Mouse (Mus musculus) stomach, embryonic 16.5 days (tissue): ENCODE data around the gene Gm4791. TPM values are rescaled to one million over a fixed set of nuclear protein-coding genes. Genes with fewer than 3 reads are reported as not detected.

Experiments used
- ATAC-seq: fragments of 200-750 bp; cut with Nextera tagmentation; 2 replicates; pipeline ENCODE4 v1.8.0; 2017; ENCODE audit warnings: moderate number of reproducible peaks, moderate TSS enrichment; ENCODE audit not compliant: insufficient read depth, low FRiP score
- H3K27ac ChIP-seq: fragments of 300-500 bp; sonication (generic); 2 replicates; pipeline ENCODE4 v1.5.1; 2014; ENCODE audit warnings: low read length
- H3K27me3 ChIP-seq: fragments of 300-500 bp; sonication (generic); 2 replicates; pipeline ENCODE4 v1.6.1; 2014; ENCODE audit warnings: low read length, control low read depth, mixed read lengths; ENCODE audit not compliant: control insufficient read depth, insufficient read depth
- H3K36me3 ChIP-seq: fragments of 300-500 bp; sonication (generic); 2 replicates; pipeline ENCODE4 v1.6.1; 2014; ENCODE audit warnings: low read length; ENCODE audit not compliant: control insufficient read depth, insufficient read depth
- H3K4me1 ChIP-seq: fragments of 300-500 bp; sonication (generic); 2 replicates; pipeline ENCODE4 v1.6.1; 2014; ENCODE audit warnings: low read length, control low read depth, mixed read lengths; ENCODE audit not compliant: control insufficient read depth, insufficient read depth
- H3K4me2 ChIP-seq: fragments of 300-500 bp; sonication (generic); 2 replicates; pipeline ENCODE4 v1.6.1; 2014; ENCODE audit warnings: low read depth, low read length, mixed read lengths
- H3K4me3 ChIP-seq: fragments of 300-500 bp; sonication (generic); replicated peaks from 2 replicates; pipeline ENCODE4 v1.5.1; 2014; ENCODE audit warnings: mild to moderate bottlenecking, low read length
- H3K9ac ChIP-seq: fragments of 300-500 bp; sonication (generic); 2 replicates; pipeline ENCODE4 v1.6.1; 2014; ENCODE audit warnings: low read length
- H3K9me3 ChIP-seq: fragments of 300-500 bp; sonication (generic); replicated peaks from 2 replicates; pipeline ENCODE4 v1.6.1; 2016; ENCODE audit warnings: low read length, control low read depth; ENCODE audit not compliant: control insufficient read depth
- WGBS: fragments of 180-500 bp; shearing (Covaris S2); extraction: QIAGEN DNeasy Blood & Tissue Kit; methylation state at CpG from one replicate; pipeline ENCODE4 v1.1.7; 2014; 5-methylcytosine and 5-hydroxymethylcytosine counted together
- polyA plus RNA-seq: library from polyadenylated mRNA; unstranded; fragments of >200 nt; fragmentation: Nextera tagmentation; extraction: Ambion mirVana; gene quantifications from 2 replicates; pipeline ENCODE4 v1.2.1, GENCODE M21; 2015

The Gm4791 gene
- not detected in 2 replicates for polyA plus RNA-seq

DNA sequence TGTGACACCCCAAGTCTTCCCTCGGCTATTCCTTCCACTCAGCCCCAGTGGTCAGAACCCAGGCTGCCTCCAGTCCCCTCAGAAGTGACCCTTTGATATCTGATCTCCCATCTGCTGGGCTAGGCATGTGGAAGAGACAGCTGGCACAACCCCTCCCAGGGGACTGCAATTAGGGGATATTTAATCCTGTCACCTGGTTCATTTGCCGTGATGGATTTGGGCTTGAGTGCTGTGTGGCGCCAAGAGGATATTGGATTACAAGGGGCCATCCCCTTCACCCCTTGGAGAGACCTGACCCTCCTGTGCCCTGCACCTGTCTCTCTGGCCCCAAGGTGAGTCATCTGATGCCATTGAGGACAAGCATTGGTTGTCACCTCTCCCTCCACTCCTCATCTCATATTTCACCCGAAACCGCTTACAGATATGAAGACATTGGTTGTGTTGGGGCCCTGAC is at the start of gene Gm4791:
Gene Gm4791 (plus strand): TSS at position 404 of the 454 bp plus-strand sequence.
- Histone ChIP-seq H3K4me2 (no peak within 1 kb of the TSS), H3K27ac (no peak within 1 kb of the TSS), H3K9ac (no peak within 1 kb of the TSS), H3K9me3 (no peaks in the 10 kb centered on the region), H3K36me3 (no peaks in the 10 kb centered on the region), H3K4me1 (no peaks in the 10 kb centered on the region), H3K27me3 (no peaks in the 10 kb centered on the region), H3K4me3 (no peak within 1 kb of the TSS)
- 19% methylated on average over 5 of the region's 5 CpGs for WGBS
- ATAC-seq: no peak

DNA sequence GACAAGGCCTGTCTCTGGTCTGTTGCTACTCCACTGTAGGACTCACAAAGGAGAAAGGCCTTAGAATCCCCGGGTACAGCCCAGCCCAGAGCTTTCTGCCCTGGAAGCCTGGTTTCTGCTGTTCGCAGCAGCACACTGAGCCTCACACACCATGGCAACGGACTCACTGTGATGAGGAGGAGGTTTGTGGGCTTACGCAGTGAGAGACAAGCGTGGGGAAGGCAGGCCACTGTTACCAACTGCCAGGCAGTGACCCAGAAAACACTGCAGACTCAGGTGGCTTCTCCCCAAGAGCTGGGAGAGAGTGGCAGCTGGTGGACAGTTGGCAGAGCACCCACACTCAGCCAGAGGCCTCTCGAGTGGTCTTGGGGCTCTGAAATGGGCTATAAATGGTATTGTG is 42.3 kb upstream of the Gm4791 start:
- Histone ChIP-seq H3K27me3 (no peaks in the 10 kb centered on the region), H3K4me1 (no peaks in the 10 kb centered on the region), H3K4me3 (no peak overlapping the region), H3K27ac (no peak overlapping the region), H3K9ac (no peak overlapping the region), H3K36me3 (no peaks in the 10 kb centered on the region), H3K9me3 (no peaks in the 10 kb centered on the region), H3K4me2 (no peak overlapping the region)
- 83% methylated on average over 6 of the region's 6 CpGs for WGBS
- ATAC-seq: no peak

DNA sequence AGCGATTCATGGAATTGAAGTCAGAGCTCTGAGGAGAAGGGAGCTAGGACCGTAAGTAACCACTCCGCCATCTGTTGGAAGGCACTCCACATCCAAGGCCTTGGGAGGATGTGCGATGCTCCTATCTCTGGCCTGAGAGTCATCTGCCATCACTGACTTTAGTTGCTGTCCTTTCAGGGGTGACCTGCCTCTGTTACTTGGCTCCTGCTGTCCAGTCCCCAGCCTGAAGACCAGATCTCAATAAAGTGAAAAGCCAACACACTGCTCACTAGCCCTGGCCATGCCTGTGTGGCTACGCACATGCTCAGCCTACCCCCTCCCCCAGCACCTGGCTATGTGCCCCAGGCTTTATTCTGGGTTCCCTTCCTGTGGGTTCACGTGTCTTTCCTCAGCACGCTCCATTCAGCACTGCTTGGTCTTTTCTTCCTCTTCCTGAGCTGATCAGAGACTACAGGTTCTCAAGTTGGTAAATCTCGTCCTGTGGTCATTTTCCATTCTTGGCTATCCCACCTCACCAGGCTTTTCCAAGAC is 41.1 kb upstream of the Gm4791 start:
- Histone ChIP-seq H3K9ac (no peak overlapping the region), H3K36me3 (no peaks in the 10 kb centered on the region), H3K27ac (no peak overlapping the region), H3K27me3 (no peaks in the 10 kb centered on the region), H3K4me3 (no peak overlapping the region), H3K4me2 (no peak overlapping the region), H3K9me3 (no peaks in the 10 kb centered on the region), H3K4me1 (no peaks in the 10 kb centered on the region)
- no peak for ATAC-seq
- WGBS: 76% methylated on average over 8 of the region's 8 CpGs

DNA sequence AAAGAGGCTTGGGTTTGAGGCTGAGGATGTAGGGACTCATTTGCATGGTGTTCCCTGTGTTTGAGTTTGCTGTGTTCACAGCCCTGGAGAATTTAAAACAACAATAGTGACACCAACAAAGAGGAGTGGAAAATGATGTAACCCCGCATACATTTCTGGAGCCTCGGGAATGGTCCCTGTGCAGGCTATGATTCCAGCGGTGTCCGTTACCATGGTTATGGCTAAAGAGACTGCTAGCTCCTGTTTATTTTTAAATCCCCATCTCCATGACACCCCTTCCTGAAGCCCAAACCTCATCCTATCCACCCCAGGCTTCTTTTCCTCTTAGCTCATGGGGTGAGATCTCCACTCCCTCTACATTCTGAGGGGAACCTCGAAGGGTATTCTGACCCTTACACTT is 32.5 kb upstream of the Gm4791 start:
- Histone ChIP-seq H3K4me1 (no peaks in the 10 kb centered on the region), H3K9ac (no peak overlapping the region), H3K4me2 (no peak overlapping the region), H3K36me3 (no peaks in the 10 kb centered on the region), H3K27me3 (no peaks in the 10 kb centered on the region), H3K9me3 (no peaks in the 10 kb centered on the region), H3K4me3 (no peak overlapping the region), H3K27ac (no peak overlapping the region)
- no peak for ATAC-seq
- 63% methylated on average over 5 of the region's 5 CpGs for WGBS

DNA sequence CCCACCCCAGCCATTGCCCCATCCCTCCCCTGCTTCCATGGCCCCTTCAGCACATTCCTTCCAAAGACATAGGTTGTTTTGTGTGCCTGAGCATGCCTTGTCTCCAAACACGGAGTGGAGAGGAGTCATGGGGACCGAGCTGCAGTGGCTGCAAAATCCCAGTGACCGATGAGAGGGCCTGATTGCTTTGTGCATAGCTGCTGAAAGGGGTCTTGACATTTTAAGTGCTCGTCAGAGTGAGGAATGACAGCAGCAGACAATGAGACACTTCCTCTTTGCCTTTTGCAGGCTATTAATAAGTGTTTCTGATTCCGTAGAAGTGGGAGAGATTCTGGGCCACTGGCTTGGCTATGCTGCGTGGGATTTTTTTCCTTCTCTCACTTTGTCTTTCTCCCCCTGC is 29.6 kb upstream of the Gm4791 start:
- Histone ChIP-seq H3K4me1 (no peaks in the 10 kb centered on the region), H3K27ac (no peak overlapping the region)

DNA sequence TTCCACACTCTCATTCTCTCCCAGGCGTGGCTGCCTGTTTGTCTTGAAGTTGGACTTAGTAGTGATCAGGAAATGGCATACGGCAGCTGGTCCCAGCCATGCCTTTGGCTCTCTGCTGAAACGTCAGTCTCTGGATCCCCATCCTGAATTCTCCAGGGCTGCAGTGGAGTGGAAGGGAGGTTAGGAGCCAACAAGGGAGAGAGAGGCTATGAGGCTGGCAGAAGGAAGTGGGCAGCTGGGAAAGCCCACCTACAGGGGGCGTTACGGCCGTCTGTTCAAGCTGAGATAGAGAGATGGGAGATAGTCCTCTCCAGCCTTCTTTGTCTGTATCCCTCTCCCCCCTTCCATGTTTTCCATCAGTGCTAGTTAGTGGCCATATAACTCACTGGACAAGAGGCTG is 29.1 kb upstream of the Gm4791 start:
- ATAC-seq: no peak
- no peak overlapping the region for H3K4me2 ChIP-seq
- no peak overlapping the region for H3K4me3 ChIP-seq
- H3K27me3 ChIP-seq: no peaks in the 10 kb centered on the region
- no peak overlapping the region for H3K27ac ChIP-seq
- H3K9ac ChIP-seq: no peak overlapping the region
- no peaks in the 10 kb centered on the region for H3K36me3 ChIP-seq
- no peaks in the 10 kb centered on the region for H3K4me1 ChIP-seq
- H3K9me3 ChIP-seq: no peaks in the 10 kb centered on the region
- WGBS: 43% methylated on average over 6 of the region's 6 CpGs

More for the DNA sequence above, 29.6 kb upstream of the Gm4791 start:
- H3K4me2 ChIP-seq: no peak overlapping the region
- 21% methylated on average over 6 of the region's 6 CpGs for WGBS
- no peak overlapping the region for H3K4me3 ChIP-seq
- no peak overlapping the region for H3K9ac ChIP-seq
- ATAC-seq: no peak
- no peaks in the 10 kb centered on the region for H3K36me3 ChIP-seq
- no peaks in the 10 kb centered on the region for H3K9me3 ChIP-seq
- no peaks in the 10 kb centered on the region for H3K27me3 ChIP-seq

DNA sequence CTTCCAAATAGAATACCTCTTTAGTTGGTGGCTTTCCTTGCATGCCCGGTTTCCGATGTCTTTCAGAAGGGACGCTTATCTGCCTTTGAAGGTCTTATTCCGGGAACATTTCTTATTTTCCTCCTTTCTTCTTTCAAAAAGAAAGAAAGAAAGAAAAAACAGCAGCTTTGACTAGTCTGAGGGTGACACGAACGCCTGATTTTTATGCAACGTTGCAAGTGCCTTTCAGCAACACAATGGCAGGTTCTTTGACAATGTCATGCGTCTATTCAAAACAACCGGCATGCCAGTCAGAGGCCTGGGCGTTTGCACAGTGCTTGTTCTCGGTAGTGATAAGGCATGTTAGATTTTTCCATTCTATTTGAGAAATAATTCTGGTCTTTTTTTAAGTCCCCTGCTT is 19.7 kb upstream of the Gm4791 start:
- no peak overlapping the region for H3K27ac ChIP-seq
- H3K4me2 ChIP-seq: no peak overlapping the region
- no peak overlapping the region for H3K9ac ChIP-seq
- no peak for ATAC-seq
- 66% methylated on average over 11 of the region's 11 CpGs for WGBS
- H3K4me3 ChIP-seq: no peak overlapping the region
- H3K9me3 ChIP-seq: no peaks in the 10 kb centered on the region
- H3K36me3 ChIP-seq: no peaks in the 10 kb centered on the region
- H3K27me3 ChIP-seq: no peaks in the 10 kb centered on the region
- no peaks in the 10 kb centered on the region for H3K4me1 ChIP-seq

DNA sequence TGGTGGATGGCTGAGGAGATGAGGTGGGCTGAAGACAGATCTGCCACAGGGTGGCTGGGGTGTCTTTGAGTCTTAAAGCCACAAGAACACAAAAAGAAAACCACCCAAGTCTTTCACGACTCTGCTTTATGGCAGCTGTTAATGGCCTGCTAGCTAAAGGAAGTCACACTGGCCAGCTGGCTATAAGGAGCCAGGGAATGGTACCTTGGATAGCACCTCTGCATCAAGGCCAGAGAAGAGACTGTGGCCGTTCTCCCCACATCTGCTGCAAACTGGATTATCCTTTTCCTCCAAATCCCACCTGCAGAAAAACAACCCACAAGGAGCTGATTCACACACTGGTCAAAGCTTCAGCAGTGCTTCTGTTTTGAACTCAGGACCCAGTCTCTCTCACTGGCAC is 18.4 kb upstream of the Gm4791 start:
- H3K4me3 ChIP-seq: no peak overlapping the region
- H3K36me3 ChIP-seq: no peaks in the 10 kb centered on the region
- H3K27me3 ChIP-seq: no peaks in the 10 kb centered on the region
- no peak overlapping the region for H3K4me2 ChIP-seq
- WGBS: 9% methylated on average over 2 of the region's 2 CpGs
- H3K27ac ChIP-seq: no peak overlapping the region
- no peak for ATAC-seq
- H3K4me1 ChIP-seq: no peaks in the 10 kb centered on the region
- H3K9me3 ChIP-seq: no peaks in the 10 kb centered on the region
- H3K9ac ChIP-seq: no peak overlapping the region

DNA sequence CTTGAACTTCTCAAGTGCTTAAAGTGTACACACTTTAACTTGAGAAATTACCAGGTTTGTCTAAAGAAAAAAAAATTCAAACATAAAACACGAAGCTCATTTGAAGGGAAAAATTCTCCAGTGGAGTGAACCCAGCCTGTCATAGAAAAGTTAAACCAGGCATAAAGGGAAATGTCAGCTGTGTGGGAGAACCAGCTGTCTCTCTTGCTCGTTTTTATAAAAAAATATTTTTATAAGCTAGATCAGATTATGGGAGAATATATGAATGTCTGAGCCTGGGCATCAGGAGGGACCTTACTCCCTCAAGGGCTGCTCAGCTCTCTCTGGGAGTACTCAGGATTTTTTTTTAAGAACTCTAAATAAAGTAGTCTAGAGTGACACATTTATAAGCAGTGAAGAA is 15.1 kb upstream of the Gm4791 start:
- Histone ChIP-seq H3K4me2 (no peak overlapping the region), H3K9ac (no peak overlapping the region), H3K4me3 (no peak overlapping the region), H3K9me3 (no peaks in the 10 kb centered on the region), H3K27me3 (no peaks in the 10 kb centered on the region), H3K27ac (no peak overlapping the region), H3K36me3 (no peaks in the 10 kb centered on the region), H3K4me1 (no peaks in the 10 kb centered on the region)
- ATAC-seq: no peak
- 35% methylated on average over 2 of the region's 2 CpGs for WGBS

DNA sequence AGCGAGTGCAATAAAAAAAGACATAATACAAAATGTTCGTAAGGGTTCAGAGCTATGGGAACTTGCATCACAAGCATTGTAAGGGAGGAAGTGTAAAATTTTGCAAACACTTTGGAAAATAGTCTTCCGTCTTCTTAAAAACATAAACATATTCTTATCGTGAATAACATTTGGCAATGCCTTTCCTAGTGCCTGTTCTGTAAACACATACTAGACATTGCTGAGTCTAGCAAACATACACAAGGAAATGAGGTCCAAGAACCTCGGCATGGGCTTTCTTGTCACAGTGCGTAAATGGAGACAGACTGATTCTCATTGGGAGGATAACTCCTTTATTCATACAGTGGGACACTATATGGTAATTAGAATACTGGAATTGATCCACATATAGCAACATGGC is 43.0 kb downstream of the Gm4791 start:
- no peak for ATAC-seq
- H3K27ac ChIP-seq: no peak overlapping the region
- no peaks in the 10 kb centered on the region for H3K9me3 ChIP-seq
- no peak overlapping the region for H3K9ac ChIP-seq
- WGBS: 67% methylated on average over 6 of the region's 6 CpGs
- no peaks in the 10 kb centered on the region for H3K36me3 ChIP-seq
- H3K4me1 ChIP-seq: no peaks in the 10 kb centered on the region
- no peaks in the 10 kb centered on the region for H3K27me3 ChIP-seq
- H3K4me2 ChIP-seq: no peak overlapping the region
- H3K4me3 ChIP-seq: no peak overlapping the region
